Mouse (Mus musculus) embryo, embryonic 10.5 days (tissue): ENCODE results near the gene Aldh1a2.

Experiments
- DNase-seq: peaks from one replicate; pipeline ENCODE4 v3.0.0-alpha.2; 2015; ENCODE audit warnings: low spot score

Aldh1a2 gene

DNA sequence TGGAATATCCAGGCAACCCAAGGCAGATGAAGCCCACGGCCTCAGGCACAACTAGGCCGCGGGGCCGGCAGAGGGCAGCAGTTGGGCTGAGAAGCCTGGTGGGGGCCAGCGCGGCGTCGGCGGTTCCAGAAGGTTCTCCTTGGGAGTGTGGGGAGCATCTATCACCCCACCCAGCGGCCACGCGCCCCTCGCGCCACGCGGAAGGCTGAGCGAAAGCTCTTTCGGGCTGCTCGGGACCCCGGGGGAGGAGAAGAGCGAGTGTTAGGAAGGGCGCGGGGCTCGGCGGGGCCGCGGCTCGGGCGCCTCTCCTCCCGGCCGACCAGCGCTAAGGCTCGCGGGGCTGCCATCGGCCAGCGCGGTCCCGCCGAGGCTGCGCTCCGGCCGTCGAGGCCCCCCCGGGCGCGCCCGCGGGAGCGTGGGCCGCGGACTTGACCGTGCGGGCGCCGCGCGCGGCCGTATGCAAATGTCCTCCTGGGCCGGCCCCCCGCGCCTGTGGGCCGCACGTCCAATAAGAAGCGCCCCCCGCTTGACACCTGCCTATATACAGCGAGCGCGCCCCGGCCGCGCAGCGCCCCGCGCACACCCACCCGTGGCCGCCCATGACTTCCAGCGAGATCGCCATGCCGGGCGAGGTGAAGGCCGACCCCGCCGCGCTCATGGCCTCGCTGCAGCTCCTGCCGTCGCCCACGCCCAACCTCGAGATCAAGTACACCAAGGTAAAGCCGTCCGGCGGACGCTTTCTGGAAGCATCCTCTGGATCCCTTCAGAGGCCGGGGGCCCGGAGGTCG is at the start of gene Aldh1a2:
TSS of gene Aldh1a2 (plus strand) at position 542 of the 788 bp plus-strand sequence.
- DNase-seq = peak; percentile 81

GRCm38 (mm10) chr9:71166019-71166705 is 49.4 kb upstream of the Aldh1a2 start:
- no peak for DNase-seq

DNA sequence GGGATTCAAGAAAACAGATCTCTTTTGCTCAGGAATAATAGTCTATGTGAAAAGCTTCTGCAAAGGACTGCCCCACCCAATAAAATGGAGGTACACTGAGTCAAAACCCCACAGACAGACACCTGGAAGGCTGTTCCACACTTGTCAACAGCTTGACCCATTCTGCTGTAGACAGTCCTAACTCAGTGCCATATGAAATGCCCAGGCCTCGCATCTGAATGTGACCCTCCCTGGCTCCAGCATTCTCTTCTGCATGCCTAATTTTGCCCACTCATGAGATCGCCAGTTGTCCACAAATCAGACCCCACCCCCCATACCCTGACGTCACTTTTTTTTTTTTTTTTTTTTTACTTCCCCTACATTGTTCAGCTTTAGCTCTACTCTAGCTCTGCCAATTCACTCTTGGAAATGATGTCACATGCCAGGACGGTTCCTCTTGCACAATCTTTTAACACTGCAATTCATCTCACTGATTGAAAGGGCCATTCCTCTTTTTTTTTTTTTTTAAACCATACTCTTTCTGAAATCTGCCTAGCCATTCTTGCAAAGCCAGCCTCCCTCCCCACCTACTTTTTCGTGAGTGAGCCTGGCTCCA is 48.6 kb upstream of the Aldh1a2 start:
- DNase-seq = no peak

DNA sequence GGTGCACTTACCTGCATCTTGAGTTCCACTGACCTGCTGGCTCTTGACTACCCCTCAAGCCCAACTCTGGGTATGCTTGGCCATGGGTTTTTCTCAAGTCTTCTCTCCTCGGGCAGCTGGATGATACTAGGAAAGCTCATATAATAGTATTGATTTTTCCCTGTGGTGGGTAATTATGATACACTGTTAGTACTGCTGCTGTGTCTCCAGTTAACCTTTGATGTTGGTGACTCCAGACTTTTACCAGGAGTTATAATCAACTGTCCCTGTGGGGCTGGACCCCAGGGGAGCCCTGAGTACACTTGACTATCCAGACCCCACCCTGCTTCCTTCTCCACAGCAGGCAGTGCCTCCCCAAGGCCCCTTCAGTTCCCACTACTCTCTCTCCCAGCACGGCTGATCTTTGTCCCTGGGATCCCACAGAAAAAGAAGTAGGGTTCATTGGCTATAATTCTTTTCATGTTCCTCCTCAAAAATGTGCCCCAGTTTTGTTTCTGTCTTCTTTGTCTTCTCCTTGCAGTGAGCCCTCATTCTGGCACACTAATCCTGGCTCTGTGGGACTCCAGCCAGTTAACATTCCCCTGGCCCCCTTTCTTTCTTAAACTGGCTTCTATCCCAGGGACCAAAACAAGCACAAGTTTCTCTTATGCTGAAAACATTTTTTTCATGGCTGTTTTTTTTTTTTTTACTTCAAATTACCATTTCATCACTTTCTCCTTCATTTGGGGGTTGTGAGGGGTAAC is 47.9 kb upstream of the Aldh1a2 start:
- DNase-seq = no peak

DNA sequence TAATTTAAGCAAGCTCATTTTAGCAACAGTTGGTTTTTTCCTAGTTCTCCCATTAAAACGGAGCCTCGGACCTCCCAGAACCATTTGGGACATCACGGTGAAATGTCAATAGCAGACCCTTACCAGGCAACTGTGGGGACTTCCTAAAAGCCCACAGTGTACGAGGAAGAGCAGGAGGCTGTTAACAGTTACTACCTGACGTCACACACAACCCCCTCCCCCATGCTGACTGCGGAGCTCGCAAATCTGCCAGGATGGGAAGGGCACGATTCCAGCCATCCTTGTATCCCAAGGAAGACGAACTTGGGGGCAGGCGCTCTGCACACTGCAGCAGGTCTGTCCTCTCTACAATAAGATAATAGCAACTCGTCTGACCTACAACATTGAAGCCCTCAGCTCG is 47.1 kb upstream of the Aldh1a2 start, which contains the start of gene Aqp9:
TSS of gene Aqp9 (minus strand) at position 172 of the 400 bp plus-strand sequence.
- DNase-seq = peak; percentile 6

DNA sequence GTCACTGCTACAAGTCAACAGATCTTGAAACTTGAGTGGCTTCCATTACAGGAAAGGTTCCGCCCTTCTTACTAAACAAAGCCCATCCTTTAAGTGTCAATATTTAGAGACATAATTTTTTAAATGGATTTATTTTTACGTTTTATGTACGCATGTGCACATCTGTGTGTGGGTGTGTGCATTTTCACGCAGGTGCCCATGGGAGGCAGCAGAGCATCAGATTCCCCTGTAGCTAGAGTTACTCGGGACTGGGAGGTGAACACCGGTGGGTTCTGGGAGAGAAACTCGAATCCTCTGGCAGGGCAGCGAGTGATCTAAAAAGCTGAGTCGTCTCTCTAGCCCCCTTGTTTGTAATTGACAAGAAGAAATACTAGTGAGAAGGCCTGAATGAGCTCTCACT is 42.1 kb upstream of the Aldh1a2 start:
- DNase-seq = no peak

DNA sequence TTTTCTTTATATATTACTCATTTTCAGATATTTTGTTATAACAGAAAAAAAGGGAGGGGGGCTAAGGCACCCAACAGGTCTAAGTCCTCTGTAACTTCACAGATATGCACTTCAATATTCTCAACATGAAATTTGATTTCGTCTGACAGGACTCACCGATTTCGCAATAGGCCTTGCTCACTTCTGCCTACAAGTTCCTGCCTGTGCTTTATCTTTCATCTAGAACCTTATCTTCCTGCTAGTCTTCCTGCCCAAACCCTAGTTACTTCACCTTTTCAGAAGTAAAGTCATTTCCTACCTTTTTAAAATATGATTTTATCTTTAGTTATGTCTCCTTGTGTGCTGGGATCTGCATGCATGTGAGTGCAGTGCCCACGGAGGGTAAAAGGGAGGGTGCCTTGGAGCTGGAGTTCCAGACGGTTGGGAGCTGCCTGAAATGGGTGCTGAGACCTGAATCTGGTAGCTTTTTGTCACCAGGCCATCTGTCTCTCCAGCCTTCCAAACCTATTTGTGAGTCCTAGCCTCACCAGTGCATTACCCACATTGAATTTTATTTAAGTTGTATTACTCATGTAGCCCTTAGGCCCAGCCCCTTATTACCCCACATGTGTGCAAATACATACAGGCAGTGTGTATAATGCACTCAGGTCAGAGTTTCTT is 41.1 kb upstream of the Aldh1a2 start:
- no peak for DNase-seq

DNA sequence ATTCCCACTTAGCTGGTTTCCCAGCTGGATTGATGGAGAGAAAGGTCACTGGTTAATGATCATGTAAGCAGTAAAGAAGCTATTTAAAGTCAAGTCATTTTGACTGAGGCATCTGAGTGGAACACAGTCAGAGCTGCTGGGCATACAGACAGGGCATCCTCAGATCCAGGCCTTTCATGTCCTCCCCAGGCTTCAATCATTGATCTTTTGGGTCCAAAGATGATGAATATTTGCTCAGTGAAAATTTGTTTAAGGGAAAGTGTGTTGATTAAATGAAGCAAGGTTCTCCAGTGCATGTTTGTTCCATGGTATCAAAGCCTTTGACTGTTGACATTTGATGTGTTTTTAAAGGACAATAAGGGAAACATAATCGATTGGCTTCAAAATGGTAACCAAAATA is 39.9 kb upstream of the Aldh1a2 start:
- no peak for DNase-seq

GRCm38 (mm10) chr9:71179276-71179896 is 36.2 kb upstream of the Aldh1a2 start:
- DNase-seq = no peak

DNA sequence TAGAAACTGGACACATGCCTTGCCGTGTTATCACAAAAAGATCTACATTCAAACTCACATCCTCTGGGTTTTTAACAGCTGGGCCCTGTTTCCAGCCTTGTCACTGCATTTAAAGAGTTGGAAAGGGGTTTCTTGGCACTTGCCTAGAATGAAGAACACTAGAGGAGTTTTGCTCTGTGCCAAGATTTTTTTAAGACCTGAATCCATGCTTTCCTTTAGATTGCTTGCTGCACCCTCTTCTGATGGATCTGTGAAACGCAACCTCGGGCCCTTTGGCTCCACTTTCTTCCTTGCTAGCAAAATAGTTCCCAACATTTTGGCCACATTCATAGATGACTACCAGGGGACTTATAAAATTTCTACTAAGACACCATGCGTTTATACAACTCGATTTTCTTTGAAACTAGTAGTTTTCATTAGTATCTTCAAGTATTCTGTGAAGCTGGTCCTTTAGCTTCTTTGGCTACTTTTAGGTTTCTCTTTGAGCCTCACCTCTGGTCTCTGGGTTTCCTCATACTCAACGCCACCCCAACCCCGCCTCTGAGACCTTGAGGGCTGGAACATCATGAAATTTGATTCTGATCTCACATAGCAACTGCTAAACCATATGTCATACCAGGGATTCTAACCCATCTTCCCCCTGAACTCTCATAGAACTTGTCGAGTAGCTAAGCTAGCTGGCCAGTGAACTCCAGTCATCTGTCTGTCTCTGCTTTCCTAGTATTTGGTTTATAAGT is 35.5 kb upstream of the Aldh1a2 start:
- peak; percentile 5 for DNase-seq

GRCm38 (mm10) chr9:71185285-71185684 is 30.3 kb upstream of the Aldh1a2 start:
- DNase-seq = no peak

DNA sequence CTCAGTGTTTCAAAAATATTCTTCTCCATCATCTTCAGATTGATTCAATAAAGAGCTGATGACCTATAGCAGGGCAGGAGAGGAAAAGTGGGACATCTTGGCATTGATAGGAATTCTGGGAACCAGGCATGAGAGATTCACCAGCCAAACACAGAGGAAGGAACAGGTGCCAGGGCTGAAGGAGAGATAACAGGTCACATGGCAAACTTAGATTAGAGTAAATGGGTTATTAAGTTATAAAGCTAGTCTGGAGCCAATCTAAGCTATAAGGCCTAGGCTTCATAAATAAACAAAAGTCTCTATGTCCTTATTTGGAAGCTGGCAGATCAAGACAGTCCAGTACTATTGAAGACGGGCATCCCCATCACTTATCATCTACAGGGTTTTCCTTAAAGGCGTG is 29.8 kb upstream of the Aldh1a2 start:
- DNase-seq = no peak

- no peak for DNase-seq
Observed at GRCm38 (mm10) chr9:71187396-71187795, 28.2 kb upstream of the Aldh1a2 start.

GRCm38 (mm10) chr9:71188647-71189415 is 26.8 kb upstream of the Aldh1a2 start:
- peak; percentile 87 for DNase-seq

- DNase-seq = no peak
Observed at GRCm38 (mm10) chr9:71198826-71199225, 16.8 kb upstream of the Aldh1a2 start.

- no peak for DNase-seq
Observed at GRCm38 (mm10) chr9:71202265-71202664, 13.3 kb upstream of the Aldh1a2 start.

DNA sequence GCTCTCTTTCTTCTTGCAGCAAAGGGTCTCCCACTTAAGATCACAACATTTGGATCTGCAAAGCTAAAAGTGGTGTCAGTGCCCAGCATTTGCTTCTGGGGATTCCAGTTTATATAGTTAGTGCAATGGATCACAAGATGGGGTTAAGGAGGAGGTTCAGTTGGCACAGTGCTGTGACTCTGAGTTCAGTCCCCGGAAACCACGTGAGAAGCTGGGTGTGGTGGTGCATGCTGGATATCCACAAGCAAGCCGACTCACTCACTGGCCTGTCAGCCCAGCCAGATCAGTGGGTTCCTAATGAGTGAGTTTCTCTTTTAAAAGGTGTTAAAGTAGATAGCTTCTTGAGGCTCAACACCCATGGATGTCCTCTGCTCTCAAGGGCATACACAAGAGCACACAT is 6.3 kb upstream of the Aldh1a2 start:
- DNase-seq = no peak

- peak; percentile 77 for DNase-seq
Observed at GRCm38 (mm10) chr9:71210870-71211269, 4.7 kb upstream of the Aldh1a2 start.

DNA sequence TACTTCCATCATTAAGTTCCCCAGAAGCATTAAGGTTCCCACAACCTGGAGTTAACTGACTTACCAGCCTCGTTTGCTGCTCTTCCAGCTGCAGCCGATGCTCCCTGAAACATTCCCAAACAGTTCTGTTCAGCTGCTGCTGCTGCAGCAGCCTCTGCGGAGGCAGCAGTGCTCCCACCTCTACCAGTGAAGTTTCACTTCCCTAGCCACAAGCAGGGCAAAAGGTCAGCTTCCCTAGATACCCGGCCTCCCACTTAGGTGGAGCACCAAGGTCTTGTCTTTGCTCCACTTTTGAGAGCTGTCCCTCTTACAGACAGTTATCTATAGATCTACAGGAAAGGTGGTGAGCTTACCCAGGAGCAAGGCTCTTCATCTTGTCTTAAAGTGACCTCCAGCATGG is 2.0 kb upstream of the Aldh1a2 start:
- no peak for DNase-seq
